Mouse (Mus musculus) megakaryocyte, embryonic 14.5 days (primary cell): ENCODE measurements around the gene Xbp1.

Experiments used
- FLI1 ChIP-seq: IDR thresholded peaks from 2 replicates; pipeline ENCODE4 v1.6.1; 2012; ENCODE audit warnings: low read length, inconsistent platforms, mixed read lengths
- GATA1 ChIP-seq: IDR thresholded peaks from 3 replicates; pipeline ENCODE4 v1.6.1; 2012; ENCODE audit warnings: mixed read lengths, low read length, inconsistent platforms, borderline replicate concordance

- TF ChIP-seq FLI1 = no peak
- no peak for TF ChIP-seq GATA1
Observed at GRCm38 (mm10) chr11:5565596-5565995, 45.1 kb downstream of the Xbp1 start.
